9 mouse cellular contexts compared by ENCODE assay signal in the genomic region with DNA sequence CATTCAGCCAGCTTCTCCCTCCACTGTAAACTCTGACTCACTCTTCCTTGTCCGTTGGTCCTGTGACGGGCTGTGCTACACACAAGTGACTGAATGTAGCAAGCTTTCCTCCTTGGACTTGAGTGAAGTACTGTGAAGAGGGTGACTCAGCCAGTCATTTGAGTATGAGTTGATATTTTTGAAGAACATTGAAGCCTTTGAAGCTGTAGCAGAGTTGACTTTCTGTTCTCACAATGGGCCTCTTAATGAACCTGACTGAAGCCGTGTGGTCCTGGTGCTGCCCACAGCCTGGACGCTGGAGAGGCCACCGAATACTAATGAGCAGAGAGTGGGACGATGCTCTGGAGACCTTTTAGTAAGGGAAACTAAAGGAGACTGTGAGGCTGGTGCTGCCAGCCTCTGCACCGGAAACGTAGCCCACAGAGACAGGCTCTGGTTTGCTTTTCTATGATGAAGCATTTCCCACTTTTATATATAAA.
DNase-seq lines count a peak whose midpoint lies in the region; ATAC-seq lines count a peak whose summit lies in the region.
"Had no signal": no experiment of that assay in that cellular context is flagged by ENCODE, and none has a peak within 500 bp of the region (broad histone marks: within the 10 kb centered on the region; RNA-seq: fewer than 3 reads in every experiment).

No protein-coding gene starts in this region.

- H3K36me3 ChIP-seq in hindbrain, embryonic 16.5 days (ENCODE audit: control insufficient read depth, insufficient read depth, low read length): peaks cover 22% of the 10 kb centered on the region
- peaks cover 55% of the 10 kb centered on the region for H3K36me3 ChIP-seq in hindbrain, embryonic 12.5 days
- H3K36me3 ChIP-seq in kidney, embryonic 16.5 days (ENCODE audit: insufficient read depth, low read length): peaks cover 45% of the 10 kb centered on the region

- WGBS in hindbrain, embryonic 16.5 days: 58% methylated on average over 8 of the region's 8 CpGs
- WGBS in hindbrain, embryonic 12.5 days: 69% methylated on average over 8 of the region's 8 CpGs
- 88% methylated on average over 8 of the region's 8 CpGs for WGBS in kidney, embryonic 16.5 days

- no peaks in the 10 kb centered on the region for H3K4me1 ChIP-seq in hindbrain, embryonic 16.5 days (ENCODE audit: control insufficient read depth, insufficient read depth, low read depth, low read length)
- no peaks in the 10 kb centered on the region for H3K4me1 ChIP-seq in hindbrain, embryonic 12.5 days
- H3K4me1 ChIP-seq in brown adipose tissue, adult 24 weeks (ENCODE audit: control insufficient read depth, insufficient read depth, insufficient read length, low read length): no peaks in the 10 kb centered on the region
- H3K4me1 ChIP-seq in kidney, embryonic 16.5 days (ENCODE audit: insufficient read depth, low read length): no peaks in the 10 kb centered on the region

- H3K9me3 ChIP-seq in hindbrain, embryonic 16.5 days (ENCODE audit: control insufficient read depth, low read length): no peaks in the 10 kb centered on the region
- no peaks in the 10 kb centered on the region for H3K9me3 ChIP-seq in hindbrain, embryonic 12.5 days (replicated peaks)
- no peaks in the 10 kb centered on the region for H3K9me3 ChIP-seq in kidney, embryonic 16.5 days (ENCODE audit: low read length)

- no peak overlapping the region for H3K4me3 ChIP-seq in hindbrain, embryonic 16.5 days (ENCODE audit: low read length)
- H3K4me3 ChIP-seq in hindbrain, embryonic 12.5 days: no peak overlapping the region
- H3K4me3 ChIP-seq in brown adipose tissue, adult 24 weeks (ENCODE audit: insufficient read depth, low read depth, low read length): no peak overlapping the region
- no peak overlapping the region for H3K4me3 ChIP-seq in kidney, embryonic 16.5 days (ENCODE audit: low read length)

- no peak overlapping the region for H3K27ac ChIP-seq in hindbrain, embryonic 16.5 days (ENCODE audit: low read depth, low read length)
- H3K27ac ChIP-seq in hindbrain, embryonic 12.5 days: no peak overlapping the region
- H3K27ac ChIP-seq in brown adipose tissue, adult 24 weeks (replicated peaks; ENCODE audit: low read depth, low read length): peak overlapping the region; percentile 61; the same call in 1 of the 2 replicates
- H3K27ac ChIP-seq in kidney, embryonic 16.5 days (ENCODE audit: low read length): no peak overlapping the region

- ATAC-seq in hindbrain, embryonic 16.5 days: peak; percentile 68
- ATAC-seq in hindbrain, embryonic 12.5 days (ENCODE audit: low FRiP score): no peak
- no peak for ATAC-seq in kidney, embryonic 16.5 days (ENCODE audit: low FRiP score, low TSS enrichment)
- ATAC-seq in cerebellum, adult (ENCODE audit: insufficient number of reproducible peaks, low FRiP score, low TSS enrichment): no peak

- peak; percentile 96 for DNase-seq in 416B (ENCODE audit: low read depth)
- peak; percentile 92 for DNase-seq in lung, postnatal 36 days
- DNase-seq in urinary bladder, postnatal 10 days (ENCODE audit: low spot score): no peak
- DNase-seq: cerebellum, adult 11-12 months had no signal

- no peak overlapping the region for H3K9ac ChIP-seq in hindbrain, embryonic 16.5 days (ENCODE audit: low read depth, low read length)
- no peak overlapping the region for H3K9ac ChIP-seq in hindbrain, embryonic 12.5 days
- no peak overlapping the region for H3K9ac ChIP-seq in kidney, embryonic 16.5 days (replicated peaks; ENCODE audit: low read length)

- no peaks in the 10 kb centered on the region for H3K27me3 ChIP-seq in hindbrain, embryonic 16.5 days (replicated peaks; ENCODE audit: control insufficient read depth, insufficient read depth, low read length)
- no peaks in the 10 kb centered on the region for H3K27me3 ChIP-seq in hindbrain, embryonic 12.5 days
- no peaks in the 10 kb centered on the region for H3K27me3 ChIP-seq in kidney, embryonic 16.5 days (ENCODE audit: insufficient read depth, low read length)

- H3K4me2 ChIP-seq in hindbrain, embryonic 16.5 days (ENCODE audit: low read length): no peak overlapping the region
- H3K4me2 ChIP-seq in hindbrain, embryonic 12.5 days (replicated peaks): no peak overlapping the region
- H3K4me2 ChIP-seq in kidney, embryonic 16.5 days (replicated peaks; ENCODE audit: low read depth, low read length): no peak overlapping the region
